Mouse (Mus musculus): ENCODE results near the gene Clic5.

The Clic5 gene

DNA sequence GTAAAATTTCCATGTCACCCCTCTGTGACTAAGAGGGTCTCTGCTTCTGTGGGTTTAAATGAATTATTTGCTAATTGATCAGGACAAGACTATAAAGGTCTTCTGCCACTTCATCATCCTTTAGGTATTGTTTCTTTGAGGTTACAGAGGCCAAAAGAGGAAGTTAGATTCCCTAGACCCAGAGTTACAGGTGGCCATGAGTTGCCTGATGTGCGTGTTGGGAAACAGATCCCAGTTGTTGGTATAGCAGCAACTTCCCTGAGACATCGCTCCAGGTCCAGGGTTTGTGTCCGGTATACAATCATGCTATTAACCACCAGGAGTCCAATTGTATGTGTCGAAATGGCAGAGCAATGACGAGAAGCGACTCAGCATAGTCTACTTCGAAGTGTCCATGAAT is 81.7 kb downstream of the Clic5 start:
- no peak for DNase-seq (ENCODE audit: low spot score in 2 of 2)

- no peak for DNase-seq (ENCODE audit: low spot score in 2 of 2)
These were observed 83.0 kb downstream of the Clic5 start for GRCm38 (mm10) chr17:44271426-44271825.

GRCm38 (mm10) chr17:44274804-44275203 is 86.4 kb downstream of the Clic5 start:
- DNase-seq (ENCODE audit: low spot score in 2 of 2) = no peak

DNA sequence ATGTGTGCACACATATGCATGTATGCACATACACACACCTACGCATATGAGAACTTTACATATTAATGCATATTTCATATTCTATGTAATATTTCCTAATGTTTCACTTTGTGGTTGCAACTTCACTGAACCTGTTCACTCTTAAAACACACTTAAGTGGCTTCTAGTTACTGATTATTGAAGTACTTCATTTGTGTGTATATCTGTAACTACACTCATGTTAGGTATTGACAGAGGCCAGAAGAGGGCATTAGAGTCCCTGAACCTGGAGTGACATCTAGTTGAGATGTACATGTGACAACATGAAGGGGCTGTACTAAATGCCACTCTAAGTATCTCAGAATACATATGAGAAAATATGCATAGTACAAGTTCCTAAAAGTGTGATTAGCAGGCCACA is 99.9 kb downstream of the Clic5 start:
- no peak for DNase-seq (ENCODE audit: low spot score in 2 of 2)

DNA sequence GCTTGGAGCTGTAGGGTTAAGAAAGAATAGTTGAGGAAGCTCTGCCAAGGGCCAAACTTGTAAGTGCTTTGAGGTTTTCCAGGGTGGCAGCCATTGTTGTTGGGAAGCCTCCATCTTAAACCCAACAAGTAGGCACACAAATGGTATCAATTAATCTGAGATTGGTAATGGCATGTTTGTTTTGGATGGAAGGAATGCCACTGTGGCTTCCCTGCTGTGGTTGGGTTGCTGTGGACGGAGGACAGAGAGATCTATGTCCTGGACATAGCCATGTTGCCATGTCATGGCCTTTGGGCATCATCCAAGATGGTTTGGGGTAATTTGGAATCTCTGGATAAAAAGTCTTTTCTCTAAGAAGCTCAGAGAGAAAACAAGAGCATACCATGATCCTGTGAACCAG is 108.8 kb downstream of the Clic5 start:
- DNase-seq (ENCODE audit: low spot score in 2 of 2) = no peak

- DNase-seq (ENCODE audit: low spot score in 2 of 2) = no peak
These were observed 111.9 kb downstream of the Clic5 start for GRCm38 (mm10) chr17:44300236-44300635.

- DNase-seq (ENCODE audit: low spot score in 2 of 2) = no peak
These were observed 112.3 kb downstream of the Clic5 start for GRCm38 (mm10) chr17:44300723-44301122.

GRCm38 (mm10) chr17:44301224-44301811 is 112.9 kb downstream of the Clic5 start:
- DNase-seq (ENCODE audit: low spot score in 2 of 2) = no peak

DNA sequence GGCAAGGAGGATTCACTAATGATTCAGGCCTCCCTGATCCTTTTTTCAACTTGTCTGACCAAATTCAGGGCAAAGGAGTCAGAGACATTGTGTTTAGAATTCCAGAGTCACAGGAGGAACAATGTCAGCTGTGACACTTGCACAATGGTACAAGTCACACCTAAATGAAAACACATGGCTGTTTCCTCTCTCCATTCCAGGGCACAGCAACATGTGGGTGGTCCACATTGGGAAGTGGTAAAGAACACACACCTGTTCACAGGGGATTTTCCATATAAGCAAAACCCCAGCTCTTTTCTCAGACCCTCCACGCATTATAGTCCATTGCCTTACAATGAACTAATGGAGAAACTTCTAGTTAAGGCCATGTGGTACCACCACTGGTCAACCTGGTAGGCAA is 115.7 kb downstream of the Clic5 start:
- no peak for DNase-seq (ENCODE audit: low spot score in 2 of 2)

DNA sequence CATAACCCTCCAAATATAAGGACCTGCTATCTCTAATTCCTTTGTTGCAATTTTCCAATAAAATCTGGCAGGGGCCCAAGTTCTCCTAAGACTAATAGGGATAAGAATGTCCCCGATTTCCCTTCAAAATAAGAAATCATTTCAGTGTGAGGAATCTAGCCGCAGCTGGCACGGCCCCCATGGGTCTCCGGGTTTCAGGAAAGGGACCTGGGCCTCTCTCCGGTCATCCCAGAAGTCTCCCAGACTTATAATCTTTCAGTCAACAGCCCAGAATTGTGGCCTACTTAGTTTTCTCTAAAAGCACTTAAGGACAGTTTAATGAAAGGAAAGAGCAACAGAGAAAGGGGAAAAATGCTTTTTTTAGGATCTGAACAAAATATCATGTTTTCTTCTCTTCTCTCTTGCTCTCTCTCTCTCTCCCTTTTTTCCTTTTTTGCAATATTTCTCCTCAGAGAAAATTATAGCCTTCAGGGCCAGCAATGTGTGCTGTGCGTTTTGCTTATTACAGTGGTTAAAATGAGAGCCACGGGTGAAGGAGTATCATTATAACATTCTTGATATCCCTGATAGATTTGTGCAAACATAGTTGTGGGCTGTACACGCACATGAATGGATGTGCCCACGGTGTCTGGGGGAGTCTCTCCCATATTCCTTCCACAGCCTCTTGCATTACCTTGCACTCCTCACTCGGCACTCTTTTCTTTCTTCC is 121.7 kb downstream of the Clic5 start:
- DNase-seq (ENCODE audit: low spot score in 2 of 2) = no peak

DNA sequence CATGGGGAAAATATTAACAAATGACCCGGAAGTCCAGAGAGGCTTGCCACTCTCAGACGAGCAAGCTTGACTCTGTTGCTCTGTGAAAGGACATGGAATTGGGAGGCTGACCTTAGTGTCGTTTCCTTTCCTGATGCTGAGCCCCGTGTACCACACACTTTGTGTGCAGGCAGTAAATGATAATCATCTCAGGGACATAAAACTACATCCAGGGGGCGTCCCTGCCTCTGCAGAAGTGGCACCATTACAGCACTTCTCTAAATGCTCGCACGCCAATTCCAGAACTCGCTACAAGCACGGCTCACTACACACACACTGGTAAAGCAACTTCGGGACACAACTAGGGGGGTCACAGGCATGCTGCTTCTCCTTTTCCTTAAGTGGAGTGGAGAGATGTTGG is 136.9 kb downstream of the Clic5 start:
- DNase-seq (ENCODE audit: low spot score in 2 of 2) = no peak

- DNase-seq (ENCODE audit: low spot score in 2 of 2) = no peak
These were observed 139.1 kb downstream of the Clic5 start for GRCm38 (mm10) chr17:44327279-44328146.

DNA sequence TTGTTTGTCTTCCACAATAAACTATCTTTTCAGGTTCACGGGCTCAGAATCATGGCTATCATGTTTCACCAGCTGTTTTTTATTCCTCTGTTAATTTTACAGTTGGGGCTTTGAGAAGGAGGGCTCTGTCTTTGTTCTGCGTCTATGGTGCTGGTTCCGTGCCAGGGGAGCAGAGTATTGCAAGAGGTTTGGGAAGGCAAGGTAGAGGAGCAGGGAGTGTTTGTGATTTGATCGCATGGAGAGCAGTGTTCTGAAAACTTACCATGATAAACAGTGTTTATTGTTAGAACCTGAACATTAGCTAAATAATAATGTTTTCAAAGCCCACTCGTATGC is 139.7 kb downstream of the Clic5 start:
- no peak for DNase-seq (ENCODE audit: low spot score in 2 of 2)

Measured in frontal cortex, postnatal 10 days (tissue).